Comparison of ENCODE assay signal across 25 mouse cellular contexts in the genomic region with DNA sequence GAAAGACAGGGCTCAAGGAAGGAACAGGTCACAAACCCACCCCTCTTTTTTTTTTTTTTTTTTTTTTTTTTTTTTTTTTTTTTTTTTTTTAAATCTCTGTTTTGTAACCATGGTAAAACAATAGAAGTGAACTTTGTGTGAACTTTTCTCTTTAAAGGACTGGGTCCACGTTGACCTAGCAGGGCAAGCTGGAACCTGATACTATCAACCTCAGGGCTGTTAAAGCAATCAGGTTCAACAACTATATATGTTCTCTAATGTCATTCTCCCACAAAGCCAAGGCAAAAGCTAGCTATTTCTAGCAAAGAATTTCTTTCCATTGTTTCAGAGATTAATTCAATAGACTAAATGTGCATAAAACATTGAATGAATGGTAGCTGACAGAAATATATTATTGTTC.
A peak's percentile ranks its signal among the peaks of the same experiment; 100 is the strongest.
DNase-seq lines count a peak whose midpoint lies in the region; ATAC-seq lines count a peak whose summit lies in the region.
"Had no signal": no experiment of that assay in that cellular context is flagged by ENCODE, and none has a peak within 500 bp of the region (broad histone marks: within the 10 kb centered on the region; RNA-seq: fewer than 3 reads in every experiment).

No protein-coding gene starts in this region.

- WGBS in intestine, embryonic 16.5 days, result 7% methylated on average over 1 of the region's 1 CpGs
- WGBS in intestine, embryonic 15.5 days, result 0% methylated on average over 1 of the region's 1 CpGs

- no peaks in the 10 kb centered on the region for H3K36me3 ChIP-seq in intestine, embryonic 16.5 days (ENCODE audit: control insufficient read depth, insufficient read depth, low read length)
- H3K36me3 ChIP-seq in intestine, embryonic 15.5 days, result no peaks in the 10 kb centered on the region
- H3K36me3 ChIP-seq: embryonic facial prominence, embryonic 15.5 days; heart, embryonic 10.5 days; limb, embryonic 12.5 days; liver, embryonic 13.5 days had no signal

- H3K4me1 ChIP-seq in intestine, embryonic 16.5 days (ENCODE audit: control insufficient read depth, insufficient read depth, low read length), result no peaks in the 10 kb centered on the region
- H3K4me1 ChIP-seq in intestine, embryonic 15.5 days (replicated peaks), result no peaks in the 10 kb centered on the region
- H3K4me1 ChIP-seq: embryonic facial prominence, embryonic 15.5 days; liver, embryonic 13.5 days had no signal

- H3K27ac ChIP-seq in intestine, embryonic 16.5 days (ENCODE audit: low read length), result no peak overlapping the region
- no peak overlapping the region for H3K27ac ChIP-seq in intestine, embryonic 15.5 days
- H3K27ac ChIP-seq: embryonic facial prominence, embryonic 15.5 days; heart, embryonic 10.5 days; layer of hippocampus, adult 2 months; left cerebral cortex, adult 2 months; limb, embryonic 12.5 days; liver, embryonic 13.5 days had no signal

- H3K27me3 ChIP-seq in intestine, embryonic 16.5 days (replicated peaks; ENCODE audit: control insufficient read depth, insufficient read depth, low read length), result no peaks in the 10 kb centered on the region
- H3K27me3 ChIP-seq in intestine, embryonic 15.5 days (replicated peaks), result no peaks in the 10 kb centered on the region
- H3K27me3 ChIP-seq: embryonic facial prominence, embryonic 15.5 days; limb, embryonic 12.5 days; liver, embryonic 13.5 days had no signal

- H3K9me3 ChIP-seq in intestine, embryonic 16.5 days (ENCODE audit: control insufficient read depth, low read length), result no peaks in the 10 kb centered on the region
- H3K9me3 ChIP-seq in intestine, embryonic 15.5 days, result no peaks in the 10 kb centered on the region
- H3K9me3 ChIP-seq: embryonic facial prominence, embryonic 15.5 days; heart, embryonic 10.5 days; limb, embryonic 12.5 days; liver, embryonic 13.5 days had no signal

- DNase-seq in urinary bladder, postnatal 14 days (ENCODE audit: low spot score), result peak; percentile 12
- DNase-seq in urinary bladder, postnatal 4 days (ENCODE audit: low spot score in 2 of 2), result no peak
- DNase-seq in fat pad, adult 2 months (ENCODE audit: extremely low read depth, low read depth, low spot score), result peak; percentile 67
- peak; percentile 3 for DNase-seq in skeletal muscle tissue, adult 2 months (ENCODE audit: low read depth, low spot score)
- no peak for DNase-seq in frontal cortex, postnatal 14 days (ENCODE audit: low spot score in 2 of 2)
- DNase-seq: cerebellum, adult 18-20 months; cerebellum, postnatal 25 days; gastrocnemius, postnatal 14 days; heart, postnatal 4 days; kidney, adult 9 months; liver, embryonic 13.5 days; lung, embryonic 14.5 days; lung, postnatal 36 days; right cerebral cortex, postnatal 4 days; thymus, postnatal 36 days had no signal

- no peak overlapping the region for H3K4me2 ChIP-seq in intestine, embryonic 16.5 days (ENCODE audit: low read depth, low read length)
- H3K4me2 ChIP-seq in intestine, embryonic 15.5 days (replicated peaks), result no peak overlapping the region
- H3K4me2 ChIP-seq: embryonic facial prominence, embryonic 15.5 days; limb, embryonic 12.5 days; liver, embryonic 13.5 days; lung, embryonic 14.5 days had no signal

- 0 out of 2 replicates have a peak, but pooled peaks have one; percentile 56 for ATAC-seq in intestine, embryonic 16.5 days
- no peak for ATAC-seq in intestine, embryonic 15.5 days
- no peak for ATAC-seq in monocyte, adult 5-6 weeks (replicated peaks; ENCODE audit: insufficient number of reproducible peaks, low FRiP score, low TSS enrichment, poor library complexity, severe bottlenecking)
- ATAC-seq: hindbrain, embryonic 16.5 days; midbrain, embryonic 16.5 days had no signal

- H3K4me3 ChIP-seq in intestine, embryonic 16.5 days (ENCODE audit: low read length), result no peak overlapping the region
- H3K4me3 ChIP-seq in intestine, embryonic 15.5 days (replicated peaks), result no peak overlapping the region
- H3K4me3 ChIP-seq: embryonic facial prominence, embryonic 15.5 days; heart, embryonic 10.5 days; layer of hippocampus, adult 2 months; left cerebral cortex, adult 2 months; limb, embryonic 12.5 days; liver, embryonic 13.5 days had no signal

- H3K9ac ChIP-seq in intestine, embryonic 16.5 days (ENCODE audit: low read depth, low read length), result no peak overlapping the region
- no peak overlapping the region for H3K9ac ChIP-seq in intestine, embryonic 15.5 days
- H3K9ac ChIP-seq: embryonic facial prominence, embryonic 15.5 days; limb, embryonic 12.5 days; liver, embryonic 13.5 days; lung, embryonic 14.5 days had no signal

Comparison
In these comparisons a context has a peak if more than half of its experiments do, and no peak if none do; other contexts are left out.
1. DNase-seq: peak in urinary bladder, postnatal 14 days (single experiment), fat pad, adult 2 months (single experiment) and skeletal muscle tissue, adult 2 months (single experiment); none in urinary bladder, postnatal 4 days (0 of 2) and frontal cortex, postnatal 14 days (0 of 2).